Comparison of ENCODE assay signal across 34 mouse cellular contexts in the genomic region with DNA sequence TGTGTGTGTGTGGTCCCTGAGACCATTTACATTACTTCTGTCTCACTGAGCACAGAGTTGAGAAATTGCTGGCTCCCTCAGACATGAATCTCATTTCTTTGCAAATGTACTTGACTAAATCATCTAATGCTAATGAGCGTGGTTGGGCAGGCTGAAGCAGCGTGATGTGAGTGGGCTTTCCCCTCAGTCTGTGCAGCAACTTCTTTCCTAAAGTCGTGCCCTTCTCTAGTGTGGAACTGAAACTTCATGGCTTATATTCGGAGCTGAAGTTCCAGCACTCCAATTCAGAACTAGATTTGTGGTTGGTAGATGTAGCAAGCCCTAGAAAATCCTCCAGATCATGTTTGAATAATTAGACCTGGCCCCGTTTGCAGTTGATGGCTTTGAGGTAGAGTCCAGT.
"Had no signal": no experiment of that assay in that cellular context is flagged by ENCODE, and none has a peak within 500 bp of the region (broad histone marks: within the 10 kb centered on the region; RNA-seq: fewer than 3 reads in every experiment).

No protein-coding gene starts in this region.

- H3K4me2 ChIP-seq: heart, embryonic 12.5 days; heart, embryonic 13.5 days; heart, embryonic 15.5 days; hindbrain, embryonic 12.5 days; hindbrain, embryonic 13.5 days; hindbrain, embryonic 14.5 days; hindbrain, embryonic 15.5 days; intestine, embryonic 15.5 days; kidney, embryonic 15.5 days had no signal

- ATAC-seq: hindbrain, embryonic 16.5 days; hindbrain, postnatal 0 days; inflammation-experienced regulatory T-cells, adult 6 months; intestine, embryonic 15.5 days; intestine, embryonic 16.5 days; intestine, postnatal 0 days had no signal

- H3K4me1 ChIP-seq: heart, embryonic 12.5 days; heart, embryonic 13.5 days; heart, embryonic 15.5 days; hindbrain, embryonic 10.5 days; hindbrain, embryonic 12.5 days; hindbrain, embryonic 13.5 days; hindbrain, embryonic 15.5 days; intestine, embryonic 15.5 days; kidney, embryonic 15.5 days had no signal

- H3K36me3 ChIP-seq: heart, embryonic 12.5 days; heart, embryonic 13.5 days; heart, embryonic 15.5 days; hindbrain, embryonic 10.5 days; hindbrain, embryonic 12.5 days; hindbrain, embryonic 13.5 days; hindbrain, embryonic 15.5 days; intestine, embryonic 15.5 days; kidney, embryonic 15.5 days had no signal

- H3K27ac ChIP-seq: heart, embryonic 13.5 days; heart, embryonic 15.5 days; hindbrain, embryonic 10.5 days; hindbrain, embryonic 12.5 days; hindbrain, embryonic 13.5 days; hindbrain, embryonic 14.5 days; hindbrain, embryonic 15.5 days; hindbrain, postnatal 0 days; intestine, embryonic 15.5 days; kidney, embryonic 15.5 days; kidney, postnatal 0 days; layer of hippocampus, adult 2 months; left cerebral cortex, adult 2 months had no signal

- H3K4me3 ChIP-seq: heart, embryonic 12.5 days; heart, embryonic 13.5 days; heart, embryonic 15.5 days; hindbrain, embryonic 10.5 days; hindbrain, embryonic 12.5 days; hindbrain, embryonic 13.5 days; hindbrain, embryonic 15.5 days; intestine, embryonic 15.5 days; kidney, embryonic 15.5 days; layer of hippocampus, adult 2 months; left cerebral cortex, adult 2 months had no signal

- DNase-seq: heart, postnatal 10 days; heart, postnatal 14 days; heart, postnatal 36 days; heart, postnatal 4 days; kidney, adult 11 months; kidney, adult 18-20 months; kidney, adult 2 months; kidney, adult 8-10 months; kidney, adult 9 months; kidney, postnatal 10 days; kidney, postnatal 14 days; kidney, postnatal 25 days; kidney, postnatal 36 days; kidney, postnatal 4 days; layer of hippocampus, adult 9-11 months; layer of hippocampus, postnatal 36 days had no signal

- H3K9me3 ChIP-seq: heart, embryonic 12.5 days; heart, embryonic 13.5 days; heart, embryonic 15.5 days; hindbrain, embryonic 10.5 days; hindbrain, embryonic 12.5 days; hindbrain, embryonic 13.5 days; hindbrain, embryonic 15.5 days; intestine, embryonic 15.5 days; kidney, embryonic 15.5 days had no signal

- H3K9ac ChIP-seq: heart, embryonic 12.5 days; heart, embryonic 13.5 days; heart, embryonic 15.5 days; hindbrain, embryonic 12.5 days; hindbrain, embryonic 13.5 days; hindbrain, embryonic 14.5 days; hindbrain, embryonic 15.5 days; intestine, embryonic 15.5 days; kidney, embryonic 15.5 days had no signal

- H3K27me3 ChIP-seq: heart, embryonic 12.5 days; heart, embryonic 13.5 days; heart, embryonic 15.5 days; hindbrain, embryonic 12.5 days; hindbrain, embryonic 13.5 days; hindbrain, embryonic 15.5 days; intestine, embryonic 15.5 days; kidney, embryonic 15.5 days had no signal
